Mouse (Mus musculus) lung, postnatal 0 days (tissue): ENCODE data around the gene Nr4a3. TPM values are rescaled to one million over a fixed set of nuclear protein-coding genes. Genes with fewer than 3 reads are reported as not detected.

Experiments used
- ATAC-seq: fragments of 200-750 bp; cut with Nextera tagmentation; 2 replicates; pipeline ENCODE4 v1.8.0; 2017; ENCODE audit warnings: moderate library complexity
- DNase-seq: peaks from one replicate; pipeline ENCODE4 v3.0.0-alpha.2; 2016; ENCODE audit warnings: low spot score
- H3K27ac ChIP-seq: fragments of 300-500 bp; sonication (generic); 2 replicates; pipeline ENCODE4 v1.5.1; 2014; ENCODE audit warnings: antibody characterized with exemption, mild to moderate bottlenecking, low read length, mixed read lengths
- H3K27me3 ChIP-seq: fragments of 300-500 bp; sonication (generic); replicated peaks from 2 replicates; pipeline ENCODE4 v1.6.1; 2014; ENCODE audit warnings: low read length, mixed read lengths; ENCODE audit not compliant: insufficient read depth
- H3K36me3 ChIP-seq: fragments of 300-500 bp; sonication (generic); 2 replicates; pipeline ENCODE4 v1.6.1; 2014; ENCODE audit warnings: low read length, mixed read lengths; ENCODE audit not compliant: insufficient read depth
- H3K4me1 ChIP-seq: fragments of 300-500 bp; sonication (generic); 2 replicates; pipeline ENCODE4 v1.6.1; 2014; ENCODE audit warnings: antibody characterized with exemption, low read depth, low read length, mixed read lengths; ENCODE audit not compliant: insufficient read depth
- H3K4me2 ChIP-seq: fragments of 300-500 bp; sonication (generic); replicated peaks from 2 replicates; pipeline ENCODE4 v1.6.1; 2014; ENCODE audit warnings: low read depth, mild to moderate bottlenecking, low read length, moderate library complexity, mixed read lengths
- H3K4me3 ChIP-seq: fragments of 300-500 bp; sonication (generic); 2 replicates; pipeline ENCODE4 v1.5.1; 2014; ENCODE audit warnings: low read depth, low read length
- H3K9ac ChIP-seq: fragments of 300-500 bp; sonication (generic); replicated peaks from 2 replicates; pipeline ENCODE4 v1.6.1; 2014; ENCODE audit warnings: low read depth, mild to moderate bottlenecking
- H3K9me3 ChIP-seq: fragments of 300-500 bp; sonication (generic); 2 replicates; pipeline ENCODE4 v1.6.1; 2016; ENCODE audit warnings: low read length, mixed read lengths
- CTCF ChIP-seq: IDR thresholded peaks from 2 replicates; pipeline ENCODE4 v1.5.1; 2016; ENCODE audit warnings: antibody characterized with exemption, mild to moderate bottlenecking
- EP300 ChIP-seq: IDR thresholded peaks from 2 replicates; pipeline ENCODE4 v1.6.1; 2016; ENCODE audit warnings: antibody characterized with exemption, mild to moderate bottlenecking, control low read depth
- WGBS: fragments of 180-500 bp; shearing (Covaris S2); extraction: QIAGEN DNeasy Blood & Tissue Kit; methylation state at CpG from one replicate; pipeline ENCODE4 v1.1.7; 2014; 5-methylcytosine and 5-hydroxymethylcytosine counted together
- polyA plus RNA-seq: library from polyadenylated mRNA; unstranded; fragments of >200 nt; fragmentation: Nextera tagmentation; extraction: Ambion mirVana; gene quantifications from 2 replicates; pipeline ENCODE4 v1.2.1, GENCODE M21; 2015

The Nr4a3 gene
- polyA plus RNA-seq, 1 experiment from 2014 or later: 0.14 TPM

DNA sequence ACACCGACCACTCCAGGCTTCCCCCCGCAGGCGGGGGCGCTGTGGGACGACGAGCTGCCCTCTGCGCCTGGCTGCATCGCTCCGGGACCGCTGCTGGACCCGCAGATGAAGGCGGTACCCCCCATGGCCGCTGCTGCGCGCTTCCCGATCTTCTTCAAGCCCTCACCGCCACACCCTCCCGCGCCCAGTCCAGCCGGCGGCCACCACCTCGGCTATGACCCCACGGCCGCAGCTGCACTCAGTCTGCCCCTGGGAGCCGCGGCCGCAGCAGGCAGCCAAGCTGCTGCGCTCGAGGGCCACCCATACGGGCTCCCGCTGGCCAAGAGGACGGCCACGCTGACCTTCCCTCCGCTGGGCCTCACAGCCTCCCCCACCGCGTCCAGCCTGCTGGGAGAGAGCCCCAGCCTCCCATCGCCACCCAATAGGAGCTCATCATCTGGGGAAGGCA lies 6.7 kb downstream of the Nr4a3 start:
- Histone ChIP-seq H3K9me3 (no peaks in the 10 kb centered on the region), H3K27ac (no peak overlapping the region), H3K36me3 (no peaks in the 10 kb centered on the region), H3K4me3 (peak overlapping the region; percentile 16; the same call in 1 of the 2 replicates), H3K27me3 (peaks cover 68% of the 10 kb centered on the region), H3K4me2 (peak overlapping the region; percentile 43), H3K4me1 (peaks cover 23% of the 10 kb centered on the region), H3K9ac (no peak overlapping the region)
- TF ChIP-seq EP300 (no peak), CTCF (peak; percentile 46)
- ATAC-seq (peak; percentile 61), DNase-seq (peak; percentile 15)
- 2% methylated on average over 36 of the region's 37 CpGs for WGBS

GRCm38 (mm10) chr4:48061716-48062115 lies 16.8 kb downstream of the Nr4a3 start:
- no peak overlapping the region for H3K9ac ChIP-seq
- 71% methylated on average over 8 of the region's 8 CpGs for WGBS
- DNase-seq (no peak), ATAC-seq (no peak)
- H3K27ac ChIP-seq: no peak overlapping the region
- H3K36me3 ChIP-seq: no peaks in the 10 kb centered on the region
- no peaks in the 10 kb centered on the region for H3K4me1 ChIP-seq
- H3K9me3 ChIP-seq: no peaks in the 10 kb centered on the region
- H3K4me3 ChIP-seq: no peak overlapping the region
- H3K27me3 ChIP-seq: no peaks in the 10 kb centered on the region
- TF ChIP-seq EP300: no peak
- no peak for TF ChIP-seq CTCF
- no peak overlapping the region for H3K4me2 ChIP-seq

DNA sequence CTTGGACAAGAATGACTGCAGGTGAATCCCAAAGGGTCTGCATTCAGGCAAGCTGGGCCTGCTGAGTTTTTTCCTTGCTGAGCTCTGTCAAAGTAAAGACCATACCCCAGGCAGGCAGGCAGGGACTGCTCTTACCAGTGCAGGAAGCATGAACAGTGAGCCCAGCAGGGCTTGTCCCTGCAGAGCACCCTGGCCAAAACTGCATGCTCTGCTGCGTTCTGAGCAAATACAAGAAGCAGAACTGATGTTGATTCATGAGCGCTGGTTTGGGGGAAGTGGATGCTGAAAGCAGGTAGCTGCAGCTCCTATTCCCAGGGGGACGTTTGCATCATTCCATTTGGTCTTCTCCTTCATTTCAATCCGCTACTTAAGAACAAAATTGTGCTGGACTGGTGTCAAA lies 19.4 kb downstream of the Nr4a3 start:
- no peak for TF ChIP-seq CTCF
- TF ChIP-seq EP300: no peak
- Histone ChIP-seq H3K27me3 (no peaks in the 10 kb centered on the region), H3K9me3 (no peaks in the 10 kb centered on the region), H3K4me1 (no peaks in the 10 kb centered on the region), H3K9ac (no peak overlapping the region), H3K27ac (no peak overlapping the region), H3K36me3 (no peaks in the 10 kb centered on the region), H3K4me3 (no peak overlapping the region), H3K4me2 (no peak overlapping the region)
- ATAC-seq (no peak), DNase-seq (no peak)
- 55% methylated on average over 4 of the region's 4 CpGs for WGBS

DNA sequence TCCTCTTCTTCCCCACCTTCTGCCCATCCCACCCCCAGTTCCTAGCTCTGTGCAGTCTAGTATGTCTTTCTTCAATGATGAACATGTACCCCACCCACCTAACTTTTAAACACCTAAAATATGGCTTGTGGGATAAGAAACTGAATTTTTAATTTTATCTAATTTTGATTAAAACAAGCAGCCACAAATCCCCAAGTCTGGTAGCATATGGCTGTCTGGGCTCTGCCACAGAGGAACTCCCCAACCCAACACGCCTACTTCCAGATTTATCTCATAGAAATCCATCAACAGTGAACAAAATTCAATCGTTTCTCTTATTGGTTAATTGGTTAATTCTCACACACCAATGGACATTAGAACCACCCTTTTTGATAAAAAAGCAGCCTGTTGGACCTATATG lies 21.7 kb downstream of the Nr4a3 start:
- Histone ChIP-seq H3K4me1 (no peaks in the 10 kb centered on the region), H3K27me3 (no peaks in the 10 kb centered on the region), H3K36me3 (no peaks in the 10 kb centered on the region), H3K27ac (no peak overlapping the region), H3K9me3 (no peaks in the 10 kb centered on the region), H3K4me3 (no peak overlapping the region), H3K4me2 (no peak overlapping the region), H3K9ac (no peak overlapping the region)
- TF ChIP-seq EP300 (no peak), CTCF (no peak)
- no peak for ATAC-seq
- no peak for DNase-seq
- WGBS: 80% methylated on average over 2 of the region's 2 CpGs

DNA sequence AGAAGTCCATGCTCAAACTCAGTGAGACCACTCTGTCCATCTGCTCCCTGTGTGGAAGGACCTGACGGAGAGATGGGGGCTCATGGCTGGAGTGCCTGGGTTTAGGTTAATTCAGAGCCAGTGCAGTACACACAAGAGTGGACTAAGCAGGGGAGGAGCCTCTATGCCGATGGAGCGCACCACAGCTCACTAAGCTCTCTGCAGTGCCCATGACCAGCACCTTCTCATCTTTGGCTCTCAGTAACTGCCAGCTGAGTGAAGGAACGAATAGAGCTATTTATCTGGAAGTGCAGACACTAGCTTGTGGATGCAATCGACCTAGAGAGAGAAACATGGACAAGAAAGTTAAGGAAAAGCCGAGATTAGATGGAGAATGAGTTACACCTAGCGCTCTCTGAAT lies 24.2 kb downstream of the Nr4a3 start:
- H3K9me3 ChIP-seq: no peaks in the 10 kb centered on the region
- ATAC-seq (no peak), DNase-seq (no peak)
- H3K4me3 ChIP-seq: no peak overlapping the region
- TF ChIP-seq CTCF: no peak
- WGBS: 69% methylated on average over 7 of the region's 7 CpGs
- no peaks in the 10 kb centered on the region for H3K27me3 ChIP-seq
- H3K27ac ChIP-seq: no peak overlapping the region
- H3K9ac ChIP-seq: no peak overlapping the region
- no peaks in the 10 kb centered on the region for H3K4me1 ChIP-seq
- H3K36me3 ChIP-seq: no peaks in the 10 kb centered on the region
- no peak overlapping the region for H3K4me2 ChIP-seq

DNA sequence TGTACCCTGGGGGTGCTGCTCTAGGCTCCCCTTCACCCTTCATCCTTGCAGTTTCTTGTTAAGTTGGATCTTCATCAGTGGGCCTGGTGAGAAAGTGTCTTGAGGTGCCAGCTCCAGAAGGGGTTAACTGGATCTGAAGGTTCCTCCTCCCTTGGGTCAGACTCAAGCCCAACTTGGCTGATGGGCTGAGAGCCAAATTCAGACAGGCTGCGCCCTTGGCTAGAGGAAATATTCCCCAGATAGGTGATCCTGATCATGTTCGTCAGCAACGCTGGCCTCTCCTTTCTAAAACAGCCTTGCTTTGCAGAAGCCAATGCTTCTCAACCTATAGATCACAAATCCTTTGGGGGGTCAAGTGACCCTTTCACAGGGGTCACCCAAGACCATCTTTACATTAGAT lies 27.1 kb downstream of the Nr4a3 start:
- H3K4me1 ChIP-seq: peaks cover 4% of the 10 kb centered on the region; the same call in 1 of the 2 replicates
- H3K4me2 ChIP-seq: no peak overlapping the region
- 66% methylated on average over 3 of the region's 3 CpGs for WGBS
- TF ChIP-seq EP300 (no peak), CTCF (no peak)
- H3K4me3 ChIP-seq: no peak overlapping the region
- H3K27ac ChIP-seq: no peak overlapping the region
- H3K9ac ChIP-seq: no peak overlapping the region
- DNase-seq (no peak), ATAC-seq (no peak)
- no peaks in the 10 kb centered on the region for H3K36me3 ChIP-seq
- H3K9me3 ChIP-seq: no peaks in the 10 kb centered on the region
- no peaks in the 10 kb centered on the region for H3K27me3 ChIP-seq

GRCm38 (mm10) chr4:48073325-48073724 lies 28.4 kb downstream of the Nr4a3 start:
- H3K27ac ChIP-seq: no peak overlapping the region
- no peak overlapping the region for H3K9ac ChIP-seq
- H3K4me2 ChIP-seq: no peak overlapping the region
- no peaks in the 10 kb centered on the region for H3K36me3 ChIP-seq
- no peak for TF ChIP-seq CTCF
- no peak for ATAC-seq
- H3K4me1 ChIP-seq: peaks cover 5% of the 10 kb centered on the region; the same call in 1 of the 2 replicates
- H3K4me3 ChIP-seq: no peak overlapping the region
- 95% methylated on average over 6 of the region's 6 CpGs for WGBS
- H3K27me3 ChIP-seq: no peaks in the 10 kb centered on the region
- no peak for DNase-seq
- H3K9me3 ChIP-seq: no peaks in the 10 kb centered on the region
